Mouse (Mus musculus) midbrain, embryonic 10.5 days (tissue): Measurements from ENCODE around the gene Gm45799. TPM values are rescaled to one million over a fixed set of nuclear protein-coding genes. Genes with fewer than 3 reads are reported as not detected.
A peak's percentile ranks its signal among the peaks of the same experiment; 100 is the strongest.

ENCODE experiments used
- DNase-seq: peaks from one replicate; pipeline ENCODE4 v3.0.0-alpha.2; 2017; ENCODE audit warnings: low spot score
- H3K27ac ChIP-seq: fragments of 300-500 bp; sonication (generic); replicated peaks from 2 replicates; pipeline ENCODE4 v1.5.1; 2016; ENCODE audit warnings: mild to moderate bottlenecking
- H3K27me3 ChIP-seq: fragments of 300-500 bp; sonication (generic); 2 replicates; pipeline ENCODE4 v1.6.1; 2016; ENCODE audit warnings: low read depth, mild to moderate bottlenecking; ENCODE audit not compliant: poor library complexity, severe bottlenecking
- H3K36me3 ChIP-seq: fragments of 300-500 bp; sonication (generic); 2 replicates; pipeline ENCODE4 v1.6.1; 2016; ENCODE audit warnings: mild to moderate bottlenecking, moderate library complexity
- H3K4me1 ChIP-seq: fragments of 300-500 bp; sonication (generic); 2 replicates; pipeline ENCODE4 v1.6.1; 2016
- H3K4me3 ChIP-seq: fragments of 300-500 bp; sonication (generic); 2 replicates; pipeline ENCODE4 v1.5.1; 2016; ENCODE audit warnings: mild to moderate bottlenecking, moderate library complexity
- H3K9me3 ChIP-seq: fragments of 300-500 bp; sonication (generic); replicated peaks from 2 replicates; pipeline ENCODE4 v1.6.1; 2016; ENCODE audit warnings: mild to moderate bottlenecking
- WGBS: fragments of 180-500 bp; shearing (Covaris S2); methylation state at CpG from one replicate; pipeline ENCODE4 v1.1.7; 2016; 5-methylcytosine and 5-hydroxymethylcytosine counted together
- polyA plus RNA-seq: library from polyadenylated mRNA; unstranded; fragments of >200 nt; fragmentation: Nextera tagmentation; extraction: Ambion mirVana; gene quantifications from 2 replicates; pipeline ENCODE4 v1.2.1, GENCODE M21; 2016

Gm45799 gene
- 8.1 and 12.0 TPM in 2 replicates for polyA plus RNA-seq

DNA sequence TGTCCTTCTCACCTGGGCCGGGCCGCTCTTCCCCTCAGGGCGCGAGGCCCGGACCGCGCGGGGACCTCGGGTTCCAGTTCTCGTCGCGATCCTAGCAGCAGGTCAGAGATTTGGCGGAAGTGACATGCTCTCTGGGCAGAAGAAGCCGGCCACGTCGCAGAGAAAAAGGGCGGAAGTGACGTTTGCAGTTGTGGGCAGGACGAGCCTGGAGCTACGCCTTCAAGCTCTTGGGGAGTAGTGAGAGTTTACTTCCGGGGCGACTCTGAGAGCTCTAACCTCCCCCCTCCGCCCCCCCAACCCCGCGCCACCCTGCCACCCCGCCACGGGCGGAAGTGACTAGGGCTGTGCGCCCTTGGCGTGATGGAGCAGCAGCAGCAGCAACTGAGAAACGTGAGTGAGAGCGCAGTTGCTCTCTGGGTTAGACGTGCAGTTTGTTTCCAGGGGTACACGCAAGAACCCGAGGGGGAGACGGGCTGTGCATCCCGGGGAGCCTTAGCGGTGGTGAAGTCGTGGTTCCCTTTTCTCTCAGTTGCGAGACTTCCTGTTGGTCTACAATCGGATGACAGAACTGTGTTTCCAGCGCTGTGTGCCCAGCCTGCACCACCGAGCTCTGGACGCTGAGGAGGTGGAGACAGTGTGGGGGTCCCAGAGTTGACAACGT, at the start of gene Gm45799, which contains the start of gene Arfip2:
TSS of gene Gm45799 (plus strand) at position 320 of the 661 bp plus-strand sequence.
TSS of gene Arfip2 (minus strand) at position 184 of the 661 bp plus-strand sequence.
- Histone ChIP-seq H3K4me1 (peaks cover 30% of the 10 kb centered on the region), H3K9me3 (no peaks in the 10 kb centered on the region), H3K27me3 (peaks cover 7% of the 10 kb centered on the region), H3K4me3 (peak within 1 kb of the TSS; percentile 83), H3K27ac (peak within 1 kb of the TSS; percentile 89), H3K36me3 (peaks cover 47% of the 10 kb centered on the region)
- DNase-seq: peak; percentile 97
- 0% methylated on average over 45 of the region's 45 CpGs for WGBS

DNA sequence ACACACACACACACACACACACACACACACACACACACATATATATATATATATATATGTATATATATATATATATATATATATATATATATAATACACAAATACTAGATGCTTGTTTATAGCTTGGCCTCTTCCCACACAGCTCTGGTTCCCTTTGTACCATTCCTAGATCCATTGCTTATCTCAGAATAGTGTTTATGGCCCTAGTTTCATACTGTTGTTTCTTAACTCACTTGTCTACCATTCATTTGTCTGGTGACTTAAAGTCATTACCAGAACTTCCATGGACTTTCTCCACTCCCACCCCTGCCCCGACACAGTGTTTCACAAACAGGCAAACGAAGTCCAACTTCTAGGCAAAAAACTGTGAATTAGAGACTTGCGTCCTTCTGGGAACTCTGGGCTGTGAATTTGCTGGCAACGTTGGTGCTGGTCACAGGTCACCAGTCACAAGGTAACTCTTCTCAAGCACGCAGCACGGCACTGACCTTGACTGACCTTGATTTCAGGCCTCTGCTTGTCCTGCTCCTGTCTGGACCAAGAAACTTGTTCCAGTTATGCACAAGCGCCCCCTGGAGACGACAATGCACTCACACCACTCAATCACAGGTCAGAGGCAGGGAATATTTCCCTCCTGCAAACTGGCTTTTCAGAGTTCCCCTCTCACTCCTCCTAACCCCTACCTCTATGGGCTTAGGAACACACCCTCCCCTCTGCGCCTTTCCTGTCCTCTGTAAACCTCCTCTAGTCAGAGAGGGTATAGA, 37.3 kb upstream of the Gm45799 start:
- no peaks in the 10 kb centered on the region for H3K9me3 ChIP-seq
- peak; percentile 68 for DNase-seq
- H3K27me3 ChIP-seq: no peaks in the 10 kb centered on the region
- H3K4me1 ChIP-seq: 0 out of 2 replicates have a peak, but pooled peaks cover 4% of the 10 kb centered on the region
- no peaks in the 10 kb centered on the region for H3K36me3 ChIP-seq
- WGBS: 39% methylated on average over 9 of the region's 9 CpGs
- H3K4me3 ChIP-seq: no peak overlapping the region
- no peak overlapping the region for H3K27ac ChIP-seq

DNA sequence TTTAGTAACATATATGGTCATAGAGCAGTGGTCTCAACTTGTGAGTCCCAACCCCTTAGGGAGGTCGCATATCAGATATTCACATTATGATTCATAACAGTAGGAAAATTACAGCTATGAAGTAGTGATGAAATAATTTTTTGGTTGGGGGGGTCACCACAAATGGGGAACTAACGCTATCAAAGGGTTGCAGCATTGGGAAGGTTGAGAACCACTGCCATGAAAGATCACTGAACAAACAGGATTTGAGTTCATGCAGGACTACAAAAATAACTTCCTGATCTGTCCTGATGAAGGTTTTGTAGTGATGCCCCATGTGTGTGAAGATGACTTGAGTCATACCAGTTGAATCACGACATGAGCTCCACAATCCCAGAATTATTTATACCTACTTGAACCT, 31.9 kb upstream of the Gm45799 start:
- H3K36me3 ChIP-seq: peaks cover 41% of the 10 kb centered on the region
- no peaks in the 10 kb centered on the region for H3K4me1 ChIP-seq
- no peaks in the 10 kb centered on the region for H3K27me3 ChIP-seq
- no peak overlapping the region for H3K4me3 ChIP-seq
- no peak for DNase-seq
- H3K27ac ChIP-seq: no peak overlapping the region
- 87% methylated on average over 3 of the region's 3 CpGs for WGBS
- no peaks in the 10 kb centered on the region for H3K9me3 ChIP-seq

DNA sequence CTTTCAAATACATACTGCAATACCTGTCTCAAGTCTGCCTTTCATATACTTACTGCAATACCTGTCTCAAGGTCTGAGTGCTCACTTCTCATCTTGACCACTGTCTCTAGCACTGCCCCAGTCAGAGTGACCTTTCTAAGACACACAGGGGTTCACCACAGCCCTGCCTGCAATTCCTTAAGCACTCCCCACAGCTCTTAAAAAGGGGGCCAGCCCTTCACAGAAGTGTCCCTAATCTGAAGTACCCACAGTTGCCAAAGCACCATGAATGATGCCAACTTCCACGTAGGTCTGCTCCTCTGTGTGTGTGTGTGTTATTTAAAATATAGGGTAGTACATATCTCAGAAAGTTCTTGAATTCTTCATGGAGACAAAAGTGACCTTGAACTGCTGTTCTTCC, 28.6 kb upstream of the Gm45799 start:
- DNase-seq: no peak
- peaks cover 74% of the 10 kb centered on the region for H3K36me3 ChIP-seq
- no peak overlapping the region for H3K27ac ChIP-seq
- WGBS: 88% methylated on average over 1 of the region's 1 CpGs
- H3K4me3 ChIP-seq: no peak overlapping the region
- H3K27me3 ChIP-seq: no peaks in the 10 kb centered on the region
- H3K4me1 ChIP-seq: no peaks in the 10 kb centered on the region
- H3K9me3 ChIP-seq: no peaks in the 10 kb centered on the region

DNA sequence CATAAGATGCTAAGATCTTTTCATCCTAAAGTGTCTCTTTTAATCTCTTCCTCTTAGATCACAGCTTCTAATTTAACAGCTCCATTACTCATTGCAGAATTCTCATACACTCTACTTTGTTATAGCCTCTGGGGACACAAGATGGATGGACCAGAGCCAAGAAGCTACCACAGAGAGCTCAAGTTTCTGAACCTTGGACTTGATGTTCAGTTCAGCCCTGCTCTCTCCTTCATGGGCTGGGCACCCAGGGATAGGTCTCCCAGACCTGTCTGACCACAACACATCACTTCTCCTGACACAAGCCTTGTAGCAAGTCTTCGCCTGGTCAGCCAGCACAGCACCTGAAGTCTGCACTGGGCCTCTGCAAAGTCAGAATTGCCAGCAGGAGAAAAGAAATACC, 26.0 kb upstream of the Gm45799 start:
- Histone ChIP-seq H3K9me3 (no peaks in the 10 kb centered on the region), H3K36me3 (peaks cover 100% of the 10 kb centered on the region), H3K4me1 (peaks cover 8% of the 10 kb centered on the region), H3K27ac (no peak overlapping the region), H3K27me3 (no peaks in the 10 kb centered on the region), H3K4me3 (no peak overlapping the region)
- DNase-seq: no peak
- WGBS: 91% methylated on average over 1 of the region's 1 CpGs

DNA sequence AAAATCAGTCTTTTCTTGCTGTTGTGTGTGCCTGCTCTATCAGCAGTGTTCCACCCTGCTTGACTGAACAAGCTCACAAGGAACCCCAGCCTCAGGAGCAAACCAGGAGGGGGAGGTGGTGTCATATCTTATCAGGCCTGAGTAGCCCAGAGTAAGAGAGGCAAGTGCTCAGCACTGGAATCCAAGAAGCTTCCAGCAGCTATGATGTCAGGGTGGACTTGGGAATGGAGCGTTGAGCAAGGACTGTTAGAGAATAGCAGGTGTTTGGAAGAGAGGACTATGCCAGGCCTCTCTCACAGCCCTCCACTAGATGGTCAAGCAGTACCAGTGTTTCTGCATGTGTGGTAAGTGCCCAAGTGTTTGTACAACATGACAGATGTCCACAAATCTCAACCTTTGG, 24.6 kb upstream of the Gm45799 start:
- Histone ChIP-seq H3K36me3 (peaks cover 98% of the 10 kb centered on the region), H3K4me1 (peaks cover 8% of the 10 kb centered on the region), H3K27me3 (no peaks in the 10 kb centered on the region), H3K9me3 (no peaks in the 10 kb centered on the region), H3K27ac (no peak overlapping the region), H3K4me3 (no peak overlapping the region)
- WGBS: 93% methylated on average over 1 of the region's 1 CpGs
- DNase-seq: no peak

DNA sequence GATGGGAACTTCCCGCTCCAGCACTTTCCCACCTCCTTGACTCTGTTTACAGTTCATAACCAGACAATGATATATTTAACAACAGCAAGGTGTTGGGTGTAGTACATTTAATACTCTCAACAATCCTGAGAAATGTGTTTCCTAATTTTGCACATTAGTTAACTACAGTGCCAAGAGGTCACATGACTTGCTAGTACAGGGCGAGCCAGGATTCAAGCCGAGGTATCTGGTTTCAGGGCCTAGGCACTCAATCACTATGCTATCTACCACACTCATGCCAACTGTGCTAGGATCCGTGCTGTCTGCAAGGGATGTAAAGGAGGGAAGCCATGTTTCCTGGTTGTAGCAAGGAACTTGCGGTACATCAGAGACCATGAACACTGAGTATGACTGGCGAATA, 23.8 kb upstream of the Gm45799 start:
- Histone ChIP-seq H3K36me3 (peaks cover 98% of the 10 kb centered on the region), H3K4me1 (peaks cover 8% of the 10 kb centered on the region), H3K27ac (no peak overlapping the region), H3K27me3 (no peaks in the 10 kb centered on the region), H3K4me3 (no peak overlapping the region), H3K9me3 (no peaks in the 10 kb centered on the region)
- no peak for DNase-seq
- 88% methylated on average over 6 of the region's 6 CpGs for WGBS

DNA sequence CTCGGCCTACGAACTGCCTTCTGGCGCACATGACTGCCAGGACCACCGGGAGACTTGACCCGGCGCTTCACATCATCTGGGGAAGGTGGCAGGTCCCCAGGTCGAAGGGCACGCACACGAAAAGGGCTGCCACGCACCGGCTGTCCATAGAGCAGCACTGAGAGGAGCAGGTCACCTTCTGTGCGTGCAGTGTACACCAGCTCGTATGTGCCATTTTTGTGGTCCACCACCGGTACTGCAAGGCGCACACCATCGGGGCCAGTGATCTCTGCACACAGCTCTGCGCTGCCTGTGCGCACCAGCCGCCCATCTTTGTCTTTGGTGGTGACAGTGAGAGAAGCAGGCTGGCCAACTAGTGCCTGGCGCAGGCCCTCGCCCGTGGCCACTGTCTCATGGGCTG, 22.5 kb upstream of the Gm45799 start:
- WGBS: 96% methylated on average over 22 of the region's 22 CpGs
- no peak overlapping the region for H3K27ac ChIP-seq
- no peaks in the 10 kb centered on the region for H3K9me3 ChIP-seq
- no peaks in the 10 kb centered on the region for H3K27me3 ChIP-seq
- no peak for DNase-seq
- peaks cover 98% of the 10 kb centered on the region for H3K36me3 ChIP-seq
- H3K4me3 ChIP-seq: no peak overlapping the region
- H3K4me1 ChIP-seq: peaks cover 8% of the 10 kb centered on the region

DNA sequence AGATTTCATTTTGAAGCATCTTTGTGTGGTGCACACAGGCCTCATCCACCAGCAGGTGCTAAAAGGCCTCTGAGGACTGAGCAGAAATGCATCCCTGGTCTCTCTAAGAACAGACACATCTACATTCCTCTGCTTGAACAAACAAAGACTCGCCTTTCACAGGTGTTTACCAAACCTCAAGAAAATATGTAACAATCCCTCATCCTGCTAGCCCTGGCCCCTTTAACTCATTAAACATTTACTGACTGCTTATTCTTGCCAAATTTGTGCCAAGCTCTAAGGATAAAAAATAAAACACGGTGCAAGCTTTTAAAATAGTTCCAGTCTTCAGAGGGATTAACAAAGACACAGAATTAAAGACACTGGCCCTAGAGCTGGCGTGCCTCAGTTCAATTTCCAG, 20.7 kb upstream of the Gm45799 start:
- no peak overlapping the region for H3K27ac ChIP-seq
- H3K27me3 ChIP-seq: no peaks in the 10 kb centered on the region
- 74% methylated on average over 3 of the region's 3 CpGs for WGBS
- no peaks in the 10 kb centered on the region for H3K9me3 ChIP-seq
- H3K4me3 ChIP-seq: no peak overlapping the region
- peaks cover 97% of the 10 kb centered on the region for H3K36me3 ChIP-seq
- H3K4me1 ChIP-seq: peaks cover 8% of the 10 kb centered on the region
- DNase-seq: no peak

DNA sequence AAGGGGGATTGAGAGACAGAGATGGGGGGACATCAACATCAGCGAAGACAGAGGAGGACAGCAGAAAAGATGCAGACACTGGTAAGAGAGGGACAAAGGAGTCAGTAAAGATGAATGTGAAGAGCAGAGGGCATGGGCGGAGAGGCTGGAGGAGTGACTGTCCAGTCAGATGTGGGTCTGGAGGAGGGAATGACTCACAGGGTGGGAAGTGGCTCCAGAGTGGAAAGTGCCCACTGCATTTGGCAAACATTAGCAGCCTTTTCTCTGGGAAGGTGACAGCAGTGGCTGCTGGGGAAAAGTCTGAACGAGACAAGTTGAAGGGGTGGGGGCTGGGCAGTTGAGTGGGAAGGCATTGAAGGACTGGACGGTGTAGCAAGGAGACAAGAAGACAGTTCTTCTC, 19.3 kb upstream of the Gm45799 start:
- DNase-seq: no peak
- Histone ChIP-seq H3K27me3 (no peaks in the 10 kb centered on the region), H3K36me3 (peaks cover 90% of the 10 kb centered on the region), H3K4me3 (no peak overlapping the region), H3K4me1 (peaks cover 8% of the 10 kb centered on the region), H3K27ac (no peak overlapping the region), H3K9me3 (no peaks in the 10 kb centered on the region)
- 89% methylated on average over 4 of the region's 4 CpGs for WGBS

DNA sequence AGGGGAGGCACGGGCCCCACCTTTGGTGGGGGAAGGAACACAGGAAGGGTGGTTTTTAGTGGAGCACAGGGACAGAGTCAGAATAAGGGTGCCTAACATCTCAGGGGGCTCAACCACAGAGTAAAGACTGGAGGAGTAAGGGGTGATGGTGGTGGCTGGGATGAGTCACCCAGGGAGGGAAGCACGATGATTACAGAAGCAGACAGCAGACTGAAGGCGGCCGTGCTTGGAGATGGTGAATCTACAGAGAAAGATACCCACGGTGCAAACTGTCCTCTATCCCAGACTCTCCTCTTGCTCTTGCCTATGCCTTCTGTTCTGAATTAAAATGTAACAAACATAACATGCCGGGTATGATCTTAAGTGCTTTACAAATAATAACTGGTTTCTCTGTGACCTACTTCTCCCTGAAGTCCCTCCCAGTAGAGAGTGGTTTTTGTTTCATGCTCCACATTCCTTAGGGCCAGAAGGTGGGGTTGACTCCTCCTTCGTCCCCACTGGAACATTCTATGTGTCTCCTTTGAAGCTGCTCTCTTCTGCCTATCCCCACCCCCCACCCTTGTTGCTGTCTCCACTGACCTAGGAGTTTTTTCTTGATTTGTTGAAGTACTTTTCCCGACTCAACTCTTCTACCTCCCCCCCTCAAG, 18.6 kb upstream of the Gm45799 start:
- no peaks in the 10 kb centered on the region for H3K27me3 ChIP-seq
- H3K27ac ChIP-seq: no peak overlapping the region
- no peak overlapping the region for H3K4me3 ChIP-seq
- peaks cover 82% of the 10 kb centered on the region for H3K36me3 ChIP-seq
- no peak for DNase-seq
- no peaks in the 10 kb centered on the region for H3K9me3 ChIP-seq
- peaks cover 8% of the 10 kb centered on the region for H3K4me1 ChIP-seq
- WGBS: 89% methylated on average over 8 of the region's 8 CpGs

DNA sequence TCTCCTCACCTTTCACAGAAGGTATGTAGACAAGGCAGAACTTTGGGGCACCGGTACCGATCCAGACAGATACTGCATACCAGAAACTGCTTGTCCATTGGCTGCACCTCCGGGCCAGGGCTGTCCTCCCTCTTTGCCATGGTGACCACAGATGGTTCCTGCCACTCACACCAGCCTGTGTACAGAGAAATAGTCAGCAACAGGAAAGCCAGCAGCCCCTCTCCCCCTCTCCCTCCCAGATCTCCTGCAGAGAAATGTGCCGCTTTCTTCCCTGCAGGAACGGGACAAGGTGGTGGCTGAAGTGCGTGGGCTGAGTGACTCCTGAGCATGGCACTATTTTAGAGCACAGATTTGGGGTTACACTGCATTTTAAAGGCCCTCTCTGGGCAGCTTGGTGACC, 15.0 kb upstream of the Gm45799 start:
- H3K36me3 ChIP-seq: peaks cover 48% of the 10 kb centered on the region
- no peak overlapping the region for H3K27ac ChIP-seq
- 84% methylated on average over 6 of the region's 6 CpGs for WGBS
- peaks cover 13% of the 10 kb centered on the region for H3K27me3 ChIP-seq
- peaks cover 23% of the 10 kb centered on the region for H3K4me1 ChIP-seq
- no peaks in the 10 kb centered on the region for H3K9me3 ChIP-seq
- DNase-seq: no peak
- H3K4me3 ChIP-seq: no peak overlapping the region

DNA sequence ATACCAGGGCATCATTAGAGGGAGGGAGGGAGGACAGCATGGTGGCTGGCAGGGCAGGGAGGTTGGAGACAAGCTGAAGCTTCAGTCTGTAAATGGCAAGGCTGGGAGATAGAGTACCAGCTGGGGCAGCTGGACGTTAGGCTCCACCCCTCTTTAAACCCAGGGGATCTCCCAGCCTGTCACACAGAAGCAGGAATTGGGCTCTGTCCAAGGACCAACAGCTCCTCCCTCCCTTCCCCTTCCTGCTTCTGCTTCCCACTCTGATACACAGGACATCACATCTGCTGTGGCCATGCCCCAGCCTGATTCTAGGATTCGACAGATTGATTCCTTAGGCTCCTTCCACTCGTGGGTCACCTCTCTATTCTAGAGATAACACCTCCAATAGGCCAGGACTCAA, 11.7 kb upstream of the Gm45799 start:
- peak overlapping the region; percentile 63 for H3K27ac ChIP-seq
- no peak for DNase-seq

More for the DNA sequence above, 11.7 kb upstream of the Gm45799 start:
- H3K4me3 ChIP-seq: no peak overlapping the region
- peaks cover 50% of the 10 kb centered on the region for H3K4me1 ChIP-seq
- no peaks in the 10 kb centered on the region for H3K9me3 ChIP-seq
- 36% methylated on average over 3 of the region's 3 CpGs for WGBS
- H3K36me3 ChIP-seq: peaks cover 16% of the 10 kb centered on the region
- H3K27me3 ChIP-seq: peaks cover 25% of the 10 kb centered on the region
